Mouse (Mus musculus) limb, embryonic 12.5 days (tissue): ENCODE data around the gene BC048403. TPM values are rescaled to one million over a fixed set of nuclear protein-coding genes. Genes with fewer than 3 reads are reported as not detected.

Experiments used
- ATAC-seq: fragments of 200-750 bp; cut with Nextera tagmentation; 2 replicates; pipeline ENCODE4 v1.8.0; 2017; ENCODE audit warnings: low read depth, moderate TSS enrichment; ENCODE audit not compliant: insufficient number of reproducible peaks, insufficient read depth, low FRiP score, low TSS enrichment
- H3K27ac ChIP-seq: fragments of 300-500 bp; sonication (generic); 2 replicates; pipeline ENCODE4 v1.5.1; 2016; ENCODE audit warnings: mild to moderate bottlenecking, moderate library complexity
- H3K27me3 ChIP-seq: fragments of 300-500 bp; sonication (generic); 2 replicates; pipeline ENCODE4 v1.6.1; 2016; ENCODE audit warnings: mild to moderate bottlenecking, moderate library complexity
- H3K36me3 ChIP-seq: fragments of 300-500 bp; sonication (generic); 2 replicates; pipeline ENCODE4 v1.6.1; 2016; ENCODE audit warnings: mild to moderate bottlenecking, moderate library complexity
- H3K4me1 ChIP-seq: fragments of 300-500 bp; sonication (generic); replicated peaks from 2 replicates; pipeline ENCODE4 v1.6.1; 2016
- H3K4me2 ChIP-seq: fragments of 300-500 bp; sonication (generic); 2 replicates; pipeline ENCODE4 v1.6.1; 2016; ENCODE audit warnings: mild to moderate bottlenecking, moderate library complexity
- H3K4me3 ChIP-seq: fragments of 300-500 bp; sonication (generic); replicated peaks from 2 replicates; pipeline ENCODE4 v1.5.1; 2016; ENCODE audit warnings: mild to moderate bottlenecking
- H3K9ac ChIP-seq: fragments of 300-500 bp; sonication (generic); replicated peaks from 2 replicates; pipeline ENCODE4 v1.6.1; 2016; ENCODE audit warnings: mild to moderate bottlenecking, moderate library complexity
- H3K9me3 ChIP-seq: fragments of 300-500 bp; sonication (generic); 2 replicates; pipeline ENCODE4 v1.6.1; 2016; ENCODE audit warnings: mild to moderate bottlenecking, moderate library complexity
- WGBS: fragments of 180-500 bp; shearing (Covaris S2); methylation state at CpG from one replicate; pipeline ENCODE4 v1.1.7; 2016; 5-methylcytosine and 5-hydroxymethylcytosine counted together
- polyA plus RNA-seq: library from polyadenylated mRNA; unstranded; fragments of >200 nt; fragmentation: Nextera tagmentation; extraction: Ambion mirVana; gene quantifications from 2 replicates; pipeline ENCODE4 v1.2.1, GENCODE M21; 2016

BC048403 gene
- polyA plus RNA-seq, 1 experiment from 2014 or later, result 2.9 TPM

DNA sequence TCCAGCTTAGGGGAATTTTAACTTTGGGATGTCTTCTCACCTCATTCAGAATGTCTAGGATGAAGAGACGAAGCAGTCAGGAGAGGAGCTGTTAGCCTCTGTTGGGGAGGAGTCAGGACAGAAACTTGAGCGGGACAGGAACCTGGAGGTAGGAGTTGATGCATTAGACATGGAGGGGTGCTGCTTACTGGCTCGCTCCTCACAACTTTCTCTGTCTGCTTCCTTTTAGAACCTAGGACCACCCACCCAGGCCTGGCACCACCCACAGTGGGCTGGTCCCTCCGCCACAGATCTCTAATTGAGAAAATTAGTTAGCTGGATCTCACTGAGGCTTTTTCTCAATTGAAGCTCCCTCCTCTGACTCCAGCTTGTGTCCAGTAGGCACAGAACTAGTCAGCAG lies 13.2 kb upstream of the BC048403 start:
- H3K4me2 ChIP-seq, result no peak overlapping the region
- H3K4me3 ChIP-seq, result no peak overlapping the region
- no peak overlapping the region for H3K27ac ChIP-seq
- H3K27me3 ChIP-seq, result no peaks in the 10 kb centered on the region
- no peak overlapping the region for H3K9ac ChIP-seq
- H3K4me1 ChIP-seq, result no peaks in the 10 kb centered on the region
- WGBS, result 64% methylated on average over 4 of the region's 4 CpGs
- ATAC-seq, result no peak
- peaks cover 10% of the 10 kb centered on the region for H3K9me3 ChIP-seq
- no peaks in the 10 kb centered on the region for H3K36me3 ChIP-seq

DNA sequence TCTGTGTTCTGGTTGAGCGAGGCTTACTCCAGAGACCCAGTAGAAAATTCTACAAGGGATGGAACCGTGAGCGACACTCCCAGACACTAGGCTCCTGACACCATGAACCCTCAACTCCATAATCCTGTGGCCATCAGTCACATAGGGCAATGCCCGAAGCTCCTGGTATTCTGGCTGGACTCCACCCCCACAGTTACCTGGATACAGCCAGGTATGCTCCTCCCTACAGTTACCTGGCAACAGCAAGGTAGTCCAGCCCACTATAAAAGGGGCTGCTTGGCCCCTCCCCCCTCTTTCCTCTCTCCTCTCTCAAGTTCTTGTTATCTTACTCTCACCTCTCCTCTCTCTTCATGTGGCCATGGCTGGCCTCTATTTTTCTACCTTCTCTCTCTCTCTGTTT lies 12.6 kb upstream of the BC048403 start:
- Histone ChIP-seq H3K36me3 (no peaks in the 10 kb centered on the region), H3K27ac (no peak overlapping the region), H3K4me2 (no peak overlapping the region), H3K4me3 (no peak overlapping the region), H3K9ac (no peak overlapping the region), H3K4me1 (no peaks in the 10 kb centered on the region), H3K27me3 (no peaks in the 10 kb centered on the region), H3K9me3 (peaks cover 4% of the 10 kb centered on the region; the same call in 1 of the 2 replicates)
- no peak for ATAC-seq
- WGBS, result 69% methylated on average over 4 of the region's 4 CpGs

DNA sequence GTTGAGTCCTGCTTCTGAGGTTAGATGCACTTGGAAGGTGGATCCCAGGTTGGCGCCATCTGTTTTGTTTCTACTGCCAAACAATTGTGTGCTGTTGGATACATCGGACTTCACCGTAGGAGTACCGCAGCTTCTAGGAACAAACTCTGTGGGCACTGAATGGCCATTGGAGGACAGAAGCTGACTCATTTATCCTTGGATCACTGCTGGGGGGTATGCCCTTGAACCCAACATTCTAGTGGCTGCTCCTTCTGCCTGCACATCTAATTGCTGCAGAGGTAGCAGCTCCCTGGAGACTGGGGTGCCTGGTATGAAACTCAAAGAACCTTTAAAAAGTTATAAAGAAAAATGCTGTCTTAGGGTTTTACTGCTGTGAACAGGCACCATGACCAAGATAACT lies 11.5 kb upstream of the BC048403 start:
- no peaks in the 10 kb centered on the region for H3K4me1 ChIP-seq

DNA sequence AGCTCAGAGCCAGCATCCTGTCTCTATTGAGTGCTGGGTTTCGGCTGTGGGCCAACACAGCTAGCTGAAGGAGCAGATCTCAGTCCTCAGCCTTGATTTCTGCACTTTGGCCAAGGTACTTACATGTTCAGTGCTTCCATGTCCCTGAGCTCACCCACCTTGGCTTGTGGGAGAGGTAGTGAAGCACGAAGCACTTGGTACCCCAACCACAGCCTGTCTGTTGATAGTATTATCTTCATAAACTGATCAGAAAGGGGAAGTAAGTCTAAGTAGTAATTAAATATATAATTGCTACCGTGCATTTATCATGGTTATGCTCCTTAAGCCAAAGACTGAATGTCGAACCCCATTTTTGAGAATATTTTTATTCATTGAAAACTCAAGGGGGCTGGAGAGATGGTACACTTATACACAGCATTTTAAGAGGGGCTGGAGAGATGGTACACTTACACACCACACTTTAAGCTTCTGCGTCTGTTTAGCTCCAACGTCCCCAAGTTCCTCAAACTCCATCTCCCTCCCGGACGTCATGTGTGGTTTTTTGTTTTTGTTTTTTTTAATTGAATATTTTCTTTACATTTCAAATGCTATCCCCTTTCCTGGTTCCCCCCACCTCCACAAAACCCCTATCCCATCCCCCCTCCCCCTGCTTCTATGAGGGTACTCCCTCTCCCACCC lies 8.6 kb upstream of the BC048403 start:
- H3K27ac ChIP-seq, result no peak overlapping the region
- H3K4me2 ChIP-seq, result no peak overlapping the region
- no peak overlapping the region for H3K4me3 ChIP-seq
- H3K36me3 ChIP-seq, result no peaks in the 10 kb centered on the region
- no peaks in the 10 kb centered on the region for H3K9me3 ChIP-seq
- H3K9ac ChIP-seq, result no peak overlapping the region
- no peaks in the 10 kb centered on the region for H3K27me3 ChIP-seq
- no peak for ATAC-seq
- 89% methylated on average over 8 of the region's 8 CpGs for WGBS
- no peaks in the 10 kb centered on the region for H3K4me1 ChIP-seq

More for the DNA sequence above, 11.5 kb upstream of the BC048403 start:
- H3K9ac ChIP-seq, result no peak overlapping the region
- H3K9me3 ChIP-seq, result no peaks in the 10 kb centered on the region
- WGBS, result 95% methylated on average over 4 of the region's 4 CpGs
- no peak overlapping the region for H3K27ac ChIP-seq
- H3K27me3 ChIP-seq, result no peaks in the 10 kb centered on the region
- no peak overlapping the region for H3K4me3 ChIP-seq
- no peak overlapping the region for H3K4me2 ChIP-seq
- no peak for ATAC-seq
- H3K36me3 ChIP-seq, result no peaks in the 10 kb centered on the region

DNA sequence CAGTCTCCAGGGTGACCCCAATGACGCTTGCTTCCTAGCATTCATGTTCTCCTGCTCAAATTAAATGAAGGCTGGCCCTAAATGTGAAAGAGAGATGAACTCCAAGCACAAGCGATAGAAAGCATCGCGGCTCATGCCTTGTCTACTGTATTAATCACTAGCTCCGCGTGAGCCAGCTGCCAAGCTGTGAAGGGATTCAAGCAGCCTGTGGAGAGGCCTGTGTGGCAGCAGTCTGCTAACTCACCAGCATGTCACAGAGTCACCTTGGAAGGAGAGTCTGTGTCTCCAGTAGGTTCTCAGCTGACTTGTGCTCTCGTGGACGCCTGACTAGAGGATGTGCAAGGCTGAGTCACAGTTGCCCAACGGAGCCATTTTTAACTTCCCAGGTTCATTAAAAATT lies 7.2 kb upstream of the BC048403 start:
- ATAC-seq, result no peak
- H3K27me3 ChIP-seq, result no peaks in the 10 kb centered on the region
- no peaks in the 10 kb centered on the region for H3K4me1 ChIP-seq
- no peaks in the 10 kb centered on the region for H3K9me3 ChIP-seq
- H3K36me3 ChIP-seq, result no peaks in the 10 kb centered on the region
- H3K27ac ChIP-seq, result no peak overlapping the region
- WGBS, result 92% methylated on average over 9 of the region's 9 CpGs
- H3K4me3 ChIP-seq, result no peak overlapping the region
- H3K4me2 ChIP-seq, result no peak overlapping the region
- no peak overlapping the region for H3K9ac ChIP-seq

DNA sequence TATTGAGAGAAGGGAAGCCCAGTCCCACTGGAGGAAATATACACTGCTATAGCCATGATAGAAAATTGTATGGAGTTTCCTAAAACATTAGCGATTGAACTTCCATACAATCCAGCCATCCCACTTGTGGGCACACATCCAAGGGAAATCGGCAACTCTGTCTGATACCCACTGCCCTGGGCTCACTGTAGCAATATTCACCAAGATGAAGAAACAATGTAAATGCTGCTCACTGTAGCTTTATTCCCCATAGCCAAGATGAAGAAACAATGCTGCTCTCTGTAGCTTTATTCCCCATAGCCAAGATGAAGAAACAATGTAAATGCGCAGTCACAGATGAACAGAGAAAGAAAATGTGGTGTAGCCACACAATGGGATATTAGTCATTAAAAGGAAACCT lies 2.5 kb upstream of the BC048403 start:
- Histone ChIP-seq H3K4me1 (peaks cover 13% of the 10 kb centered on the region), H3K27me3 (no peaks in the 10 kb centered on the region)
- 93% methylated on average over 3 of the region's 3 CpGs for WGBS

DNA sequence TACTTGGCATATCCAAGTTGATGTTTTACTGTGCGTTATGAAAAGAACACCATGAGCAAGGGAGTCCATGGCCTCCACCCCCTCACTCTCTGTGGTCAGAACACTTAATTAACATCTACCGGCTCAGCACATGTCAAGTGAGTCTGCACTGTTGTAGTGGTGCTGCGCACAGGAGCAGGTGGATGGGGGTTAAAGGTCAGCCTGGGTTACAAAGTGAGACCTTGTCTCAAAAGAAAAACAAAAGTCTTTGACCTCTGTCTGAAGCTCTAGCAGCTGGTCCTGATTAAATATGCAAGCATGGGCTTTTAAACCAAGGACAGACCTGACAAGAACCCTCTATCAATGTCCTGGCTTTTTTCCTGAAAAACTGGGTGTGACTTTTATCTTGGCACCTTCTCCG lies 2.6 kb downstream of the BC048403 start:
- H3K4me2 ChIP-seq, result no peak overlapping the region
- H3K9me3 ChIP-seq, result no peaks in the 10 kb centered on the region
- peaks cover 21% of the 10 kb centered on the region for H3K36me3 ChIP-seq
- H3K27ac ChIP-seq, result no peak overlapping the region
- ATAC-seq, result no peak
- no peak overlapping the region for H3K9ac ChIP-seq
- peaks cover 13% of the 10 kb centered on the region for H3K4me1 ChIP-seq
- no peaks in the 10 kb centered on the region for H3K27me3 ChIP-seq
- H3K4me3 ChIP-seq, result no peak overlapping the region
- WGBS, result 37% methylated on average over 4 of the region's 4 CpGs

More for the DNA sequence above, 2.5 kb upstream of the BC048403 start:
- Histone ChIP-seq H3K4me2 (no peak overlapping the region), H3K36me3 (no peaks in the 10 kb centered on the region), H3K4me3 (no peak overlapping the region), H3K9ac (no peak overlapping the region), H3K9me3 (no peaks in the 10 kb centered on the region), H3K27ac (no peak overlapping the region)
- ATAC-seq, result no peak

DNA sequence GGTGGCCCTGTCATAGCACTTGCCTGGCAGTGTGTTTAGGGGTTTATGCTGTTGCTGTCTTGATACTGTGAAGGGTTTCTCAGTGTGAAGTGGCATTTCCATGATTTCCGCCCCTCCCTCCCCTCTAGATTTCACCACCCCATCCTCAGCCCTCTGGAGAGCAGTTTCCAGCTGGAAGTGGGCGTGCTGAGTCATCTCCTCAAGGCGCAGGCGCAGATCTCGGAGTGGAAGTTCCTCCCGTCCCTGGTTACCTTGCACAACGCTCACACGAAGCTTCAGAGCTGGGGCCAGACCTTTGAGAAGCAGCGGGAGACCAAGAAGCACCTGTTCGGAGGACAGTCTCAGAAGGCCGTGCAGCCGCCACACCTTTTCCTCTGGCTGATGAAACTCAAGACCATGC lies 10.4 kb downstream of the BC048403 start:
- ATAC-seq, result no peak
- Histone ChIP-seq H3K27ac (no peak overlapping the region), H3K4me2 (no peak overlapping the region), H3K4me1 (no peaks in the 10 kb centered on the region), H3K4me3 (no peak overlapping the region), H3K27me3 (no peaks in the 10 kb centered on the region), H3K36me3 (peaks cover 27% of the 10 kb centered on the region), H3K9me3 (no peaks in the 10 kb centered on the region), H3K9ac (no peak overlapping the region)
- WGBS, result 91% methylated on average over 12 of the region's 12 CpGs

DNA sequence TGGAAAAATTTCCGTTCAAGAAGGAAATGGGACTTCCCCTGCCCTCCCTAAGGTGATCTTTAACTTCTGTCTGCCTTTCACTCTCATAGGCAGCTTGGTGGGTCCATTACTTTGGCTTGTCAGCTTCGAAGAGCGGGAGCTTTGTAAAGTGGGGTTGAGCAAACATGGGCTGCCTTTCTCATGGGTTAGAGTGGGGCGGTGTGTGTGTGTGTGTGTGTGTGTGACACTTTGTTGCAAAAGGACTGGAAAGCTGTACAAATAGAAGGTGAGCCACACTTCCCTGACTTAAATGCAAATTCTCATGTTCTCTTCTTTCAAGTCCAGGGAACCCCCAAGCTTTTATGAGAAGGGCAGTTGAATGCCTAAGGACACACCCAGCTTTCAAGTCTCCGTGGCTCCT lies 14.5 kb downstream of the BC048403 start:
- Histone ChIP-seq H3K4me3 (no peak overlapping the region), H3K4me1 (0 out of 2 replicates have a peak, but pooled peaks cover 3% of the 10 kb centered on the region), H3K9me3 (no peaks in the 10 kb centered on the region), H3K4me2 (no peak overlapping the region), H3K27me3 (no peaks in the 10 kb centered on the region), H3K9ac (no peak overlapping the region), H3K27ac (no peak overlapping the region), H3K36me3 (peaks cover 8% of the 10 kb centered on the region; the same call in 1 of the 2 replicates)
- WGBS, result 84% methylated on average over 5 of the region's 5 CpGs
- ATAC-seq, result no peak

DNA sequence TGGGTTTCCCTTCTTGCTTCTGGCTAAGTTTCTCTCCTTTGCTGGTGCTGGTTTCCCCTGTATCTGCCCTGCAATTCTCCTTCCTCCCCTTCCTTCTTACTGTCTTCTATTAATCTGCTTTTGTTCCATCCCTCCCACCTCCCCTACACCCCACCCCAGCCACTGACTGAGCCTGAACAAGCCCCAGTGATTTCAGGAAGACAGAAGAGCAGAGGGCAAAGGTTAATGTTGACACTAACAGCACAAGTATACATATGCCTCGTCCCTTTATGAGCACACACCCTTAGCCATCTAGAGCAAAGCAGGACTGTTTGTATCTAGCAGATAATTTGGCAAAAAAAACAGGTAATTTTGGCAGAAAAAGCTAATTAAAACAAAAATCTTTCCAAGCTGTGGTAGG lies 16.1 kb downstream of the BC048403 start:
- Histone ChIP-seq H3K36me3 (0 out of 2 replicates have a peak, but pooled peaks cover under 1% of the 10 kb centered on the region), H3K4me2 (no peak overlapping the region), H3K4me3 (no peak overlapping the region), H3K27ac (no peak overlapping the region), H3K4me1 (0 out of 2 replicates have a peak, but pooled peaks cover 3% of the 10 kb centered on the region), H3K9ac (no peak overlapping the region), H3K9me3 (no peaks in the 10 kb centered on the region), H3K27me3 (no peaks in the 10 kb centered on the region)
- WGBS, result 25% methylated on average over 1 of the region's 1 CpGs
- no peak for ATAC-seq

DNA sequence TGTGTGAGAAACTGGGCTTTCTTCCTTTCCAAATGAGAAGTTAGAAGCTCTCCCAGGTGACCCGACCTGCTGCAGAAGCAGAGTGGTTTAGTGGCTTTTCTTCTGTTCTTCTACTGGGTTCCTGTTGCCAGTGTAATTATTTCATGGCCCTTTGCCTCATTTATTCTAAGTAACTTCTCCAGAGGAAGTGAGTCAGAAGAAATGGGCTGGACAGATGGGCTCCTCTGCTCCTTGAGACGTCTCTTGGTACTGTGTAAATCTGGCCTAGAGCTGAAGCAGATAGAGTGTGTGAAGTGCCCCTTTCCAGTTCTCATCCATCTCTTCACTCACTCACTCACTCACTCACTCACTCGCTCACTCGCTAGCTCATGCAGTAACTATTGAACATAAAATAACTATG lies 16.9 kb downstream of the BC048403 start:
- Histone ChIP-seq H3K27ac (no peak overlapping the region), H3K4me1 (0 out of 2 replicates have a peak, but pooled peaks cover 3% of the 10 kb centered on the region), H3K4me3 (no peak overlapping the region), H3K4me2 (no peak overlapping the region), H3K9me3 (no peaks in the 10 kb centered on the region), H3K27me3 (no peaks in the 10 kb centered on the region), H3K36me3 (no peaks in the 10 kb centered on the region), H3K9ac (no peak overlapping the region)
- ATAC-seq, result no peak
- 86% methylated on average over 4 of the region's 4 CpGs for WGBS

DNA sequence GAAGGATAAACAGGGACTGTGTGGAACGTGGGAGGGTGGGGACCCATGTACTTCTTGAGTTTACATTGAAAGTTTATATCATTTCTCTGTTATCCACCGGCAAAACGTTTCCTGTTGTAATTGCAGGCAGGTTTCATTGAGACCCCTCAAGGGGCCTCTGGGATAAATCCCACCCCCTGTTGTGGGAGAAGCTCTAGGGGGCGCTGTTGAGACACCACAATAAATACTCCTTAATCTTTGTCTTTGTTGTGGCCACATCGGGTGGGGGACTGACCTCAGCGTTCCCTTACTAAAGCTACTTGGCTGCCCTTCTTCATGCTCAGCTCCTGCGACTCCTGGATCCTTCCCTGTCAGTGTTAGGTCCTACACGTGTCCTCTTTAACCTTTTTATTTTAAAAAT lies 19.4 kb downstream of the BC048403 start:
- Histone ChIP-seq H3K4me1 (0 out of 2 replicates have a peak, but pooled peaks cover 3% of the 10 kb centered on the region), H3K9ac (no peak overlapping the region), H3K27ac (no peak overlapping the region), H3K36me3 (no peaks in the 10 kb centered on the region), H3K9me3 (no peaks in the 10 kb centered on the region), H3K27me3 (no peaks in the 10 kb centered on the region), H3K4me3 (no peak overlapping the region), H3K4me2 (no peak overlapping the region)
- no peak for ATAC-seq
- WGBS, result 56% methylated on average over 8 of the region's 8 CpGs
